Mouse (Mus musculus) kidney, adult 2 months (tissue): ENCODE results near the gene Spata21.

Source experiments
- CTCF ChIP-seq: fragments of 200-500 bp; conservative IDR thresholded peaks from 2 replicates; pipeline ENCODE4 v1.5.1; 2011; ENCODE audit warnings: low read depth, mild to moderate bottlenecking, control low read depth, low read length, moderate library complexity, mixed read lengths; ENCODE audit not compliant: insufficient read depth, insufficient read length
- POLR2A ChIP-seq: fragments of 200-500 bp; IDR thresholded peaks from one replicate; pipeline ENCODE4 v1.6.1; 2011; ENCODE audit warnings: low read depth, low read length, control low read depth

- TF ChIP-seq CTCF: no peak
- no peak for TF ChIP-seq POLR2A
Observed at GRCm38 (mm10) chr4:141149116-141149515, 61.0 kb downstream of the Spata21 start.
